Mouse (Mus musculus): ENCODE data around the gene Pkmyt1.

Pkmyt1 gene

GRCm38 (mm10) chr17:23739202-23740135 lies 13.3 kb downstream of the Pkmyt1 start:
- CTCF ChIA-PET, result interaction anchor here (0.5 to 3.2 kb wide), 26 partner anchors 9 to 613 kb away, joined by 3 to 29 read pairs (median 4); partner anchors contain the start of genes Prss32 (in 4 of the 4), Prss41 (in 4 of the 4) and 1520401A03Rik (in 1 of the 4)
- POLR2A ChIA-PET, result interaction anchor here (0.5 to 15.7 kb wide), 51 partner anchors 8 to 810 kb away, joined by 3 to 197 read pairs (median 4); partner anchors contain the start of genes Pkmyt1 (in 4 of the 4), 1520401A03Rik (in 2 of the 4), Prss32 (in 2 of the 4) and Prss41 (in 2 of the 4)

- CTCF ChIA-PET, result interaction anchor here (0.8 to 3.2 kb wide), 18 partner anchors 8 to 180 kb away, joined by 3 to 29 read pairs (median 4); partner anchors contain the start of genes Prss32 (in 3 of the 4) and Prss41 (in 3 of the 4)
- POLR2A ChIA-PET, result interaction anchor here (0.6 to 15.7 kb wide), 46 partner anchors 9 to 809 kb away, joined by 3 to 197 read pairs (median 4); partner anchors contain the start of genes Pkmyt1 (in 4 of the 4), 1520401A03Rik (in 2 of the 4), Prss32 (in 2 of the 4) and Prss41 (in 2 of the 4)
These were observed 14.0 kb downstream of the Pkmyt1 start for GRCm38 (mm10) chr17:23740136-23740584.

- CTCF ChIA-PET, result interaction anchor here (0.8 to 3.2 kb wide), 17 partner anchors 8 to 181 kb away, joined by 3 to 29 read pairs (median 4); partner anchors contain the start of genes Prss32 (in 3 of the 4) and Prss41 (in 3 of the 4)
- POLR2A ChIA-PET, result interaction anchor here (0.6 to 15.7 kb wide), 39 partner anchors 8 to 809 kb away, joined by 3 to 197 read pairs (median 4); partner anchors contain the start of genes Pkmyt1 (in 4 of the 4), 1520401A03Rik (in 2 of the 4), Prss32 (in 2 of the 4) and Prss41 (in 2 of the 4)
These were observed 14.5 kb downstream of the Pkmyt1 start, which contains the start of gene Paqr4 for GRCm38 (mm10) chr17:23740598-23741021. TSS of gene Paqr4 (minus strand) at chr17:23740867.

- POLR2A ChIA-PET, result interaction anchor here in 3 of 4 experiments (0.6 to 15.7 kb wide), 20 partner anchors 12 to 141 kb away, joined by 3 to 197 read pairs (median 4); partner anchors contain the start of genes 1520401A03Rik (in 2 of the 3), Pkmyt1 (in 2 of the 3), Prss32 (in 2 of the 3) and Prss41 (in 2 of the 3)
These were observed 15.4 kb downstream of the Pkmyt1 start for GRCm38 (mm10) chr17:23741359-23742209.

GRCm38 (mm10) chr17:23742210-23742793 lies 16.2 kb downstream of the Pkmyt1 start:
- CTCF ChIA-PET, result interaction anchor here in 2 of 4 experiments (0.7 to 1.0 kb wide), 2 partner anchors 101 to 102 kb away, joined by 3 read pairs; partner anchors contain the start of genes Prss32 (in 2 of the 2) and Prss41 (in 1 of the 2)
- POLR2A ChIA-PET, result interaction anchor here in 3 of 4 experiments (0.6 to 15.7 kb wide), 10 partner anchors 10 to 102 kb away, joined by 3 to 197 read pairs (median 4); partner anchors contain the start of genes 1520401A03Rik (in 2 of the 3), Pkmyt1 (in 2 of the 3) and Prss41 (in 1 of the 3)

More at GRCm38 (mm10) chr17:23741359-23742209, 15.4 kb downstream of the Pkmyt1 start:
- CTCF ChIA-PET, result interaction anchor here in 2 of 4 experiments (1.4 to 2.7 kb wide), 3 partner anchors 7 to 35 kb away, joined by 4 to 9 read pairs (median 8); no protein-coding TSS in a partner anchor

- ChIA-PET CTCF (interaction anchor here in 1 of 4 experiments (1.0 kb wide), 1 partner anchor 101 kb away, joined by 3 read pairs; the partner anchor contains the start of genes Prss32 and Prss41), POLR2A (interaction anchor here in 3 of 4 experiments (1.1 to 15.7 kb wide), 8 partner anchors 9 to 101 kb away, joined by 3 to 197 read pairs (median 6); partner anchors contain the start of genes 1520401A03Rik (in 2 of the 3), Pkmyt1 (in 2 of the 3) and Prss41 (in 1 of the 3))
These were observed 16.8 kb downstream of the Pkmyt1 start for GRCm38 (mm10) chr17:23742941-23743340.

GRCm38 (mm10) chr17:23744076-23744475 lies 17.9 kb downstream of the Pkmyt1 start:
- ChIA-PET POLR2A (interaction anchor here in 3 of 4 experiments (0.8 to 15.7 kb wide), 7 partner anchors 8 to 100 kb away, joined by 3 to 197 read pairs (median 3); partner anchors contain the start of genes 1520401A03Rik (in 1 of the 3), Pkmyt1 (in 1 of the 3), Prss32 (in 1 of the 3) and Prss41 (in 1 of the 3)), CTCF (interaction anchor here in 2 of 4 experiments (0.7 to 1.0 kb wide), 2 partner anchors 15 kb away, joined by 3 read pairs; no protein-coding TSS in a partner anchor)

- POLR2A ChIA-PET, result interaction anchor here in 2 of 4 experiments (1.0 to 15.7 kb wide), 4 partner anchors 11 to 58 kb away, joined by 3 to 197 read pairs (median 3); partner anchors contain the start of genes 1520401A03Rik (in 1 of the 2) and Pkmyt1 (in 1 of the 2)
- CTCF ChIA-PET, result interaction anchor here in 3 of 4 experiments (0.5 to 1.0 kb wide), 3 partner anchors 14 to 44 kb away, joined by 3 read pairs; no protein-coding TSS in a partner anchor
These were observed 18.5 kb downstream of the Pkmyt1 start for GRCm38 (mm10) chr17:23744651-23745050.

- CTCF ChIA-PET, result interaction anchor here in 3 of 4 experiments (0.5 to 4.6 kb wide), 17 partner anchors 12 to 115 kb away, joined by 3 to 48 read pairs (median 3); partner anchors contain the start of genes Elob (in 1 of the 3), Pkmyt1 (in 1 of the 3), Prss32 (in 1 of the 3) and Prss41 (in 1 of the 3)
- POLR2A ChIA-PET, result interaction anchor here in 3 of 4 experiments (0.7 to 15.7 kb wide), 19 partner anchors 8 to 141 kb away, joined by 3 to 197 read pairs (median 3); partner anchors contain the start of genes Pkmyt1 (in 2 of the 3), 1520401A03Rik (in 1 of the 3) and Elob (in 1 of the 3)
These were observed 19.4 kb downstream of the Pkmyt1 start, which contains the start of gene Kremen2 for GRCm38 (mm10) chr17:23745301-23746251. TSS of gene Kremen2 (minus strand) at chr17:23745833.

GRCm38 (mm10) chr17:23746311-23746710 lies 20.2 kb downstream of the Pkmyt1 start:
- CTCF ChIA-PET, result interaction anchor here in 3 of 4 experiments (0.5 to 4.6 kb wide), 20 partner anchors 9 to 116 kb away, joined by 3 to 48 read pairs (median 4); partner anchors contain the start of genes Elob (in 1 of the 3), Pkmyt1 (in 1 of the 3), Prss32 (in 1 of the 3) and Prss41 (in 1 of the 3)
- POLR2A ChIA-PET, result interaction anchor here in 3 of 4 experiments (0.7 to 15.7 kb wide), 19 partner anchors 8 to 179 kb away, joined by 3 to 197 read pairs (median 3); partner anchors contain the start of genes Pkmyt1 (in 2 of the 3), 1520401A03Rik (in 1 of the 3) and Elob (in 1 of the 3)

- ChIA-PET CTCF (interaction anchor here in 3 of 4 experiments (0.5 to 4.6 kb wide), 20 partner anchors 9 to 174 kb away, joined by 3 to 48 read pairs (median 4); partner anchors contain the start of genes Elob (in 1 of the 3), Pkmyt1 (in 1 of the 3), Prss32 (in 1 of the 3) and Prss41 (in 1 of the 3)), POLR2A (interaction anchor here in 3 of 4 experiments (0.7 to 15.7 kb wide), 19 partner anchors 8 to 178 kb away, joined by 3 to 197 read pairs (median 3); partner anchors contain the start of genes Pkmyt1 (in 2 of the 3), 1520401A03Rik (in 1 of the 3) and Elob (in 1 of the 3))
These were observed 20.6 kb downstream of the Pkmyt1 start for GRCm38 (mm10) chr17:23746767-23747166.

GRCm38 (mm10) chr17:23747471-23747870 lies 21.3 kb downstream of the Pkmyt1 start:
- ChIA-PET CTCF (interaction anchor here in 3 of 4 experiments (0.6 to 4.6 kb wide), 9 partner anchors 8 to 96 kb away, joined by 3 to 48 read pairs (median 3); partner anchors contain the start of genes Paqr4 (in 1 of the 3), Prss32 (in 1 of the 3) and Prss41 (in 1 of the 3)), POLR2A (interaction anchor here in 2 of 4 experiments (1.3 to 15.7 kb wide), 6 partner anchors 9 to 106 kb away, joined by 3 to 197 read pairs (median 4); partner anchors contain the start of genes Pkmyt1 (in 2 of the 2) and 1520401A03Rik (in 1 of the 2))

GRCm38 (mm10) chr17:23748026-23748425 lies 21.9 kb downstream of the Pkmyt1 start:
- POLR2A ChIA-PET, result interaction anchor here in 3 of 4 experiments (1.1 to 15.7 kb wide), 6 partner anchors 10 to 25 kb away, joined by 3 to 197 read pairs (median 6); partner anchors contain the start of genes Pkmyt1 (in 2 of the 3) and 1520401A03Rik (in 1 of the 3)
- CTCF ChIA-PET, result interaction anchor here in 3 of 4 experiments (0.7 to 4.6 kb wide), 12 partner anchors 8 to 96 kb away, joined by 3 to 48 read pairs (median 6); partner anchors contain the start of genes Prss32 (in 2 of the 3), Prss41 (in 2 of the 3) and Paqr4 (in 1 of the 3)

All from embryonic stem cell, embryonic (primary cell).